Mouse (Mus musculus): ENCODE results near the gene Fbxl17. TPM values are rescaled to one million over a fixed set of nuclear protein-coding genes. Genes with fewer than 3 reads are reported as not detected.

Fbxl17 gene
- polyA plus RNA-seq, 1 experiment from 2014 or later: 9.8 TPM

- H3K4me3 ChIP-seq (ENCODE audit: inconsistent target): no peak overlapping the region
- no peaks in the 10 kb centered on the region for H3K36me3 ChIP-seq (ENCODE audit: inconsistent target)
- H3K79me2 ChIP-seq (ENCODE audit: inconsistent target): no peaks in the 10 kb centered on the region
- 86% methylated on average over 3 of the region's 3 CpGs for WGBS (ENCODE audit: missing documents)
- H3K27ac ChIP-seq: no peak overlapping the region
Measured at GRCm38 (mm10) chr17:63053311-63053710, 446.5 kb downstream of the Fbxl17 start.

GRCm38 (mm10) chr17:63046401-63046800 is 453.4 kb downstream of the Fbxl17 start:
- Histone ChIP-seq H3K27ac (no peak overlapping the region), H3K4me3 (ENCODE audit: inconsistent target) (no peak overlapping the region), H3K36me3 (ENCODE audit: inconsistent target) (no peaks in the 10 kb centered on the region), H3K79me2 (ENCODE audit: inconsistent target) (no peaks in the 10 kb centered on the region)
- 76% methylated on average over 3 of the region's 3 CpGs for WGBS (ENCODE audit: missing documents)

- Histone ChIP-seq H3K27ac (no peak overlapping the region), H3K36me3 (ENCODE audit: inconsistent target) (no peaks in the 10 kb centered on the region), H3K79me2 (ENCODE audit: inconsistent target) (no peaks in the 10 kb centered on the region), H3K4me3 (ENCODE audit: inconsistent target) (no peak overlapping the region)
- 97% methylated on average over 13 of the region's 13 CpGs for WGBS (ENCODE audit: missing documents)
Measured at GRCm38 (mm10) chr17:63045297-63045696, 454.5 kb downstream of the Fbxl17 start.

GRCm38 (mm10) chr17:63043046-63043675 is 456.7 kb downstream of the Fbxl17 start:
- no peak overlapping the region for H3K4me3 ChIP-seq (ENCODE audit: inconsistent target)
- no peak overlapping the region for H3K27ac ChIP-seq
- H3K36me3 ChIP-seq (ENCODE audit: inconsistent target): no peaks in the 10 kb centered on the region
- H3K79me2 ChIP-seq (ENCODE audit: inconsistent target): no peaks in the 10 kb centered on the region
- 73% methylated on average over 9 of the region's 9 CpGs for WGBS (ENCODE audit: missing documents)

GRCm38 (mm10) chr17:63037562-63037961 is 462.3 kb downstream of the Fbxl17 start:
- Histone ChIP-seq H3K36me3 (ENCODE audit: inconsistent target) (no peaks in the 10 kb centered on the region), H3K79me2 (ENCODE audit: inconsistent target) (no peaks in the 10 kb centered on the region)
- 87% methylated on average over 3 of the region's 3 CpGs for WGBS (ENCODE audit: missing documents)

GRCm38 (mm10) chr17:63033141-63033540 is 466.7 kb downstream of the Fbxl17 start:
- WGBS (ENCODE audit: missing documents): 92% methylated on average over 5 of the region's 5 CpGs
- no peaks in the 10 kb centered on the region for H3K79me2 ChIP-seq (ENCODE audit: inconsistent target)
- no peak overlapping the region for H3K27ac ChIP-seq
- no peaks in the 10 kb centered on the region for H3K36me3 ChIP-seq (ENCODE audit: inconsistent target)
- H3K4me3 ChIP-seq (ENCODE audit: inconsistent target): no peak overlapping the region

More at GRCm38 (mm10) chr17:63037562-63037961, 462.3 kb downstream of the Fbxl17 start:
- H3K27ac ChIP-seq: no peak overlapping the region
- no peak overlapping the region for H3K4me3 ChIP-seq (ENCODE audit: inconsistent target)

- WGBS (ENCODE audit: missing documents): 17% methylated on average over 4 of the region's 4 CpGs
- no peak overlapping the region for H3K4me3 ChIP-seq (ENCODE audit: inconsistent target)
- no peak overlapping the region for H3K27ac ChIP-seq
- H3K36me3 ChIP-seq (ENCODE audit: inconsistent target): no peaks in the 10 kb centered on the region
- H3K79me2 ChIP-seq (ENCODE audit: inconsistent target): no peaks in the 10 kb centered on the region
Measured at GRCm38 (mm10) chr17:63029105-63029504, 470.7 kb downstream of the Fbxl17 start.

GRCm38 (mm10) chr17:63025238-63025637 is 474.6 kb downstream of the Fbxl17 start:
- no peak overlapping the region for H3K4me3 ChIP-seq (ENCODE audit: inconsistent target)
- 77% methylated on average over 15 of the region's 15 CpGs for WGBS (ENCODE audit: missing documents)
- H3K79me2 ChIP-seq (ENCODE audit: inconsistent target): no peaks in the 10 kb centered on the region
- H3K27ac ChIP-seq: no peak overlapping the region
- H3K36me3 ChIP-seq (ENCODE audit: inconsistent target): no peaks in the 10 kb centered on the region

- H3K27ac ChIP-seq: no peak overlapping the region
- WGBS (ENCODE audit: missing documents): 100% methylated on average over 3 of the region's 3 CpGs
- H3K36me3 ChIP-seq (ENCODE audit: inconsistent target): no peaks in the 10 kb centered on the region
- no peaks in the 10 kb centered on the region for H3K79me2 ChIP-seq (ENCODE audit: inconsistent target)
- no peak overlapping the region for H3K4me3 ChIP-seq (ENCODE audit: inconsistent target)
Measured at GRCm38 (mm10) chr17:63017605-63018167, 482.1 kb downstream of the Fbxl17 start.

- Histone ChIP-seq H3K79me2 (ENCODE audit: inconsistent target) (no peaks in the 10 kb centered on the region), H3K27ac (no peak overlapping the region), H3K36me3 (ENCODE audit: inconsistent target) (no peaks in the 10 kb centered on the region), H3K4me3 (ENCODE audit: inconsistent target) (no peak overlapping the region)
- 31% methylated on average over 3 of the region's 3 CpGs for WGBS (ENCODE audit: missing documents)
Measured at GRCm38 (mm10) chr17:63012571-63012923, 487.3 kb downstream of the Fbxl17 start.

- no peaks in the 10 kb centered on the region for H3K36me3 ChIP-seq (ENCODE audit: inconsistent target)
- H3K27ac ChIP-seq: no peak overlapping the region
- 37% methylated on average over 13 of the region's 13 CpGs for WGBS (ENCODE audit: missing documents)
- H3K79me2 ChIP-seq (ENCODE audit: inconsistent target): no peaks in the 10 kb centered on the region
- no peak overlapping the region for H3K4me3 ChIP-seq (ENCODE audit: inconsistent target)
Measured at GRCm38 (mm10) chr17:63011893-63012570, 487.8 kb downstream of the Fbxl17 start.

- no peaks in the 10 kb centered on the region for H3K79me2 ChIP-seq (ENCODE audit: inconsistent target)
- no peak overlapping the region for H3K27ac ChIP-seq
- no peaks in the 10 kb centered on the region for H3K36me3 ChIP-seq (ENCODE audit: inconsistent target)
- no peak overlapping the region for H3K4me3 ChIP-seq (ENCODE audit: inconsistent target)
- WGBS (ENCODE audit: missing documents): 94% methylated on average over 10 of the region's 10 CpGs
Measured at GRCm38 (mm10) chr17:63010830-63011229, 489.0 kb downstream of the Fbxl17 start.

GRCm38 (mm10) chr17:63008788-63009187 is 491.0 kb downstream of the Fbxl17 start:
- Histone ChIP-seq H3K79me2 (ENCODE audit: inconsistent target) (no peaks in the 10 kb centered on the region), H3K4me3 (ENCODE audit: inconsistent target) (no peak overlapping the region), H3K27ac (no peak overlapping the region), H3K36me3 (ENCODE audit: inconsistent target) (no peaks in the 10 kb centered on the region)
- 94% methylated on average over 4 of the region's 4 CpGs for WGBS (ENCODE audit: missing documents)

- no peak overlapping the region for H3K27ac ChIP-seq
- no peaks in the 10 kb centered on the region for H3K36me3 ChIP-seq (ENCODE audit: inconsistent target)
- H3K4me3 ChIP-seq (ENCODE audit: inconsistent target): no peak overlapping the region
- 97% methylated on average over 4 of the region's 5 CpGs for WGBS (ENCODE audit: missing documents)
- H3K79me2 ChIP-seq (ENCODE audit: inconsistent target): no peaks in the 10 kb centered on the region
Measured at GRCm38 (mm10) chr17:63008277-63008676, 491.5 kb downstream of the Fbxl17 start.

GRCm38 (mm10) chr17:63007876-63008275 is 491.9 kb downstream of the Fbxl17 start:
- Histone ChIP-seq H3K27ac (no peak overlapping the region), H3K4me3 (ENCODE audit: inconsistent target) (no peak overlapping the region), H3K79me2 (ENCODE audit: inconsistent target) (no peaks in the 10 kb centered on the region), H3K36me3 (ENCODE audit: inconsistent target) (no peaks in the 10 kb centered on the region)
- 96% methylated on average over 10 of the region's 12 CpGs for WGBS (ENCODE audit: missing documents)
